Mouse (Mus musculus) layer of hippocampus, postnatal 25 days (tissue): ENCODE data around the gene Mpi. TPM values are rescaled to one million over a fixed set of nuclear protein-coding genes. Genes with fewer than 3 reads are reported as not detected.

Experiments used
- DNase-seq, 2 experiments: peaks; one replicate each; pipeline ENCODE4 v3.0.0; 2022; ENCODE audit warnings: mixed read lengths in 2 of 2, low spot score in 1 of 2; ENCODE audit errors: extremely low spot score in 1 of 2
- total RNA-seq, 2 experiments: library from RNA; stranded (reverse); gene quantifications; 2 replicates each; pipeline ENCODE4 v1.2.3; 2021

The Mpi gene
- 10 to 100 TPM; 69.5 to 76.0 TPM for total RNA-seq

DNA sequence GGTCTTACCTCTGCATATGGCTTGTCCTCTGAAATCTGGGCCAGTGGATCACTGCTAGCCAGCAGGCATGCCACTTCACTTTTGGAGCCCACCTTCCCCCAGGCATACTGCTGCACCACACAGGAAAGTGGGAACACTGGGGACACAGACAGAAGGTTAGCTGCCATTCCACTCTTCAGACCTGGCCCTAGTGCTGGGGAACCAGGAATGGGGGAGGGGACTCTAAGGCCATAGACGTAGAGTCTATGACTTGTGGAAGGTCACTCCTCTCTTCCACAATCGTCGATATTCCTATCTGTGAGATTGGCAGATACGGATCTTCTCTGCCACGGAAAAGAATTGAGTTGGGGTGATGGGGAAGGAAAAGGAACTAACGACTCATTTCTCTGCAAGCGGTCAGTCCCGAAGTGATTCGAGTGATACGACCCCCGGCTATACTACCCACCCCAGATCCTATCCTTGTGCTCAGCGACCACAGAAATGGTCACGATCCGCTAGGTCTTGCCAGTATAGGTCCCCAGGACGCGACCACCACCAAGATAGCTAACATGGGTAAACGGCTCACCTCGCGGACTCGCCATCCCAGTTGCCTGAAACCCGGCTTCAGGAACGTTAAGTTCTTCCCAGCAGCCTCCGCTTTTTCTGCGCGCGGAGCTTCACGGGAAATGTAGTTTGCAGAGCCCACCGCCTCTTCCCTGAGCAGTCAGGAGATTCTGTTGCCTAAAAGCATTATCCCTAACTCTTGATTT lies at the start of gene Mpi:
Mpi (minus strand) TSS at position 625 of the 749 bp plus-strand sequence.
- DNase-seq, result peak; percentile 63 to 67

DNA sequence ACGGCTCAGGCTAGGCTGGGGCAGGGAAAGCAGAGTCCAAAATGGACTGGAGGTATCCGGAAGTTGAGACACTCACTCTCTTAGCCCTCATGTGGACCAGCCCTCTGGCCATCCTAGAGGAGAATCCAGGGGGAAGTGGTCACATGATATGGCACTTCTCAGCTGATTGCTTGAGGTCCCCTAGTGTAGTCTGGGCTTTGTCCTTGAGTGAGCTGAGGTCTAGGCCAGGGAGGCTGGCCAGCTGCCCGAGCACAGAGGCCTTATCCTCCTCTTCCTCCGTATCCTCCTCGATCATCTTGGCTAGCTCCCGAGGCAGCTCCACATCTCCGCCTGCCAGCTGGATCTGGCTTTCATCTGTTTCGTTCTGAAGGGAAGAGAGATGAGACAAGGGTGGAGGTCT lies 49.5 kb upstream of the Mpi start:
- DNase-seq, result no peak

DNA sequence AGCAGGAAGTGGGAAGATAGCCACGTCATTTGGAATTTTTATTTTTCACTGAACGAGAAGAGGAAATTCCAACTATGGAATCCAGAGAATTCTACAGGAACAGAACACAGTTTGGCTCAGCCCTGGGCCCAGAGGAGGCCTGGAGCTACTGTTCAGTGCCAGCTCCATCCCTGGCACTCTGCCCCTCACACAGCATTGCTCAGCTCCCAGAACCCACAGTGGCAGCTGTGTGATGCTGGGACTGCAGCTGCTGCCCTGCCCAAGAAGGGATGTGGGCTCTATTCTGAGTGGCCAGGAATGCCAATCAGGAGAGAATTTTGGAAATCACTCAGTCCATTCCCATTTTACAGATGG lies 48.8 kb upstream of the Mpi start:
- peak in 1 of 2 experiments; percentile 55 for DNase-seq

DNA sequence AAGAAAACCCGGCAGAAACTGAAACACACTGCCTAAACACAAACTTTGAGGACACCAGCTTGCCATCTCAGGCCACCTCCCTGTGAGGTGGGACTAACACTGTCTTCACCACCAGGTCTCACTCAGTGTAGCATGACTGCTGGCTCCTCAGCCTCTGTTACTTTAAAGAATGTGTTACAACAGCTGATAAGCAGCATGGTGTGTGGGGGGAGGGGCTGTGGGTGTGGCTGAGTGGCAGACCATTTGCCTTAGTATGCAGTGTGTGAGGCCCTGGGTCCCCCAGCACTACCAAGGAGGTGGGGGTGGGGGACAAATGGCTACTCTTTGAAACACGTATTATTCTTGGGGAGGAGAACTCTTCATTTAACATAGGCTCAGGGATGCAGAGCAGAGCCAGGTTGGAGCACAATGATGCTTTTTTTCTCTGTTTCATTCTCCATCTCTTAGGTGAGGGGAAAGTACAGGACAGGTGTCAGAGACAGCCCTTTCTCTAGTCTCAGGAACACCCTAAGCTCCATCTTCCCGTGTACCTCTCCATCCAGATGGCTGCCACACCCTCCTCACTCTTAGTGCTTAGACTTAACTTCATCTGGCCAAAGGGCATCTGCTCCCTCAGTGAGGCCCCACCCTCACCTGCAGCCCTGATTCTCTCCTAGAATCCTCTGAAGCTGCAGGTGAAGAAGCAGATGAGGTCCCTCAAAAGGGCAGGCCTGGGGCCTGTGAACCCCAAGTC lies 48.2 kb upstream of the Mpi start:
- no peak for DNase-seq

DNA sequence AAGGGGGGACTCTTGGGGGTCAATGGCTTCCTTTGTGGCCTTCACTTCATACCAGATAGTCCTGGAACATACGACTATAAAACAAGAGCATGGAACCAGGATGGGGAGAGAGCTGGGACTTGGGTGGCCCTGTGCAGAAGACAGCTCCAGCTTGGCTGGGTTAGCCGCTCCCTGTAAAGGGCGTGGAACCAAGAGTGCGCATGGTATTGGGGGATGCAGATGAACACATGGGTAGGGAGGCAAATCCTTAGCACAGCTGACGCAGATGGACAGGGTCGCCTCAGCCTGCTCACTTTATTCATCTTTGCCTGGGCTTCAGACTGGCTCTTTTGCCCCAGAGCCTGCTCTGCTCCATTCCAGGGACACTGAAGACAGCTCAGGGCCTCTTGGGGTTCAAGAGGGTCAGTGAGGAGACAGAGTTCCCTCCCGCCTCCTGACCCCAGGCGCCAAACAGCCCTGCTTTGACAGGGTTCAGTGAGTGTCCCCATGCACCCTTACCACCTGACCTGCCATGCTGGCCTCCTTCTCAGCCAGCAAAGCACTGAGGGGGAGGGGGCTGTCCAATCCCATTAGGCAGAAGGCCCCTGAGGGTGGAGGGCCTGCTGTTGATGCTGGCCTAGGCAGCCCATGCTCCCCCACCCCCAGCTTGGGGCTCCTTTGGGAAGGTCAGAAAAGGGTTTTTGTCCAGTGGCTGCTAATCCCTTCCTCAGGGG lies 46.4 kb upstream of the Mpi start:
- no peak for DNase-seq

DNA sequence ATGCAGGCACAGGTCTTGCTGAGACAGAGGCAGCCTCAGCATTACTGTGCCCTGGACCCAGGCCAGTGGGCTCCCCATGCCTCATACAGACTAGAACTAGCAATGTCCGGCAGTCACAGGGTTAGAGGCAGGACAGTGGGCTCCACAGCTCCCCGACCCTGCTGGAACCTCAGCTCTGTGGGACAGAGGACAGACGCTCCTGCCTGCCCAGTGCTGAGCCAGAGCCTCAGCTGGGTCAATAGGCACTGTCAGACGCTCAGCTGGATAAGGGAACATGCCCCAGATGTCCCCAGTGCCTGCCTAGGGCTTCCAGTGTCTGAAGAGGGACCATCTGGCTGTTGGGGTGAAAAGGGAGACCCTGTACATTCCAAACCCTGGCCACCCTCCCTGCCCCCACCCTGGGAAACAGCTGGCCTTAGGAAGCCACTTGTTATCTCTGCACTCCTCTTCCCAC lies 45.4 kb upstream of the Mpi start:
- no peak for DNase-seq

DNA sequence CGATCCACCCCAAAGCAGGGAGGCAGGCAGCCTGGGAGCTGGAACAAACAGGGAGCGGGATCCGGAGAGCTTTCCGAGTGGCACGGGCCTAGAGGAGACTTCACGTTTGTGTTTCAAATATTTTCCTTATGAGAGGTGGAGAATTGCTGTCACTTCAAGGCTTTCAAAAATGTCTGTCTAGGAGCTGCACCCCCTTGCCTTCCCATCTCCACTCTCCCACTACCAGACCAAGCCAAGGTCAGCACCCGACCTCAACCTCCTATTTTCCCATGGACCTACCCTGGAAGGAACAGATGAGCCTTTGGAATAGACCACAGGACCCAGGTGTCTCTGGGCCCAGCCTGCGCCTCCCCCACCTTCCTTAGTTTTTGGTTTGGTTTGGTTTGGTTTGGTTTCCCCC lies 44.7 kb upstream of the Mpi start:
- DNase-seq, result no peak

DNA sequence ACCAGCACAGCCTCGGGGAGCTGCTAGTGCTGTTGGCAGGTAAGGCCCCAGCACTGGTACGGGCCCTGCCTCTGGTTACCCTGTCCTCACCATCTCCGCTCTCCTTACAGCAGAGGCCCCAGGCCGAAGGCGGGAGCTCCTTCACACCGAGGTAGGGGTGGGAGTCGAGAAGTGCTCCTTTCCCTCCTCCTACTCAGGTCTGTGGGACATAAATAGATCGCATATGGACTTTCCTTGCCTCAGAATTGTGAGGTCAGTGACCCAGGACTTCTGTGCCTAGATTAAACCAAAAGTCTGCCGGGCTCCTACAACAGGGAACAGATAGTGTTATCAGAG lies 41.6 kb upstream of the Mpi start:
- no peak for DNase-seq

DNA sequence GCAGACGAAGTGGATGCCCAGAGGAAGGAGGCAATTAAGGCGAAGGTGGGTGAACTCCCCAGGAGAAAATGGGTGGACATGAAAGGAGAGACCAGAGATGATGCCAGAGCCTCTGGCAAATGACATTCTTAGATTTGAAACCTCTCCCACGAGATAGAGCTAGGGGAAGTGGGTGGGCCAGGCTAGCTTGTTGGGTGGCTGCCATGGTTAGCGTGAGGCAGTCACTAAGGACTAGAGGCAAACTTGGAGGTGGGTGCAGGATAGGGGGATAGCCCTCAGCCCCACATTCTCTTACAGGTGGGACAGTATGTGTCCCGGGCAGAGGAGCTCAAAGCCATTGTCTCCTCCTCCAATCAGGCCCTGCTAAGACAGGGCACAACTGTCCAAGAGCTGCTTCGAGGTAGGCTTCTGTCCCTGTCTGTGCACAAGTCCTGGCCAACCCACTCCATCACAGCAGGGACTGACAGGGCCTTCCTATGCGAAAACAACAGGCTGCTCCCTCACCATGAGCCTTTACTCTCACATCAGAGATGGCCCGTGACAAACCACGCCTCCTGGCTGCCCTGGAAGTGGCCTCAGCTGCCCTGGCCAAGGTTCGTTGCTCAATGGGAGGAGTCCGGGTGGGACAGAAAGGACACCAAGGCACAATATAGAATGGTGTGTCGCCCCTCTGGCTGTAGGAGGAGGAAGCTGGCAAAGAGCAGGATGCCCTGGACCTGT lies 41.1 kb upstream of the Mpi start:
- no peak for DNase-seq

DNA sequence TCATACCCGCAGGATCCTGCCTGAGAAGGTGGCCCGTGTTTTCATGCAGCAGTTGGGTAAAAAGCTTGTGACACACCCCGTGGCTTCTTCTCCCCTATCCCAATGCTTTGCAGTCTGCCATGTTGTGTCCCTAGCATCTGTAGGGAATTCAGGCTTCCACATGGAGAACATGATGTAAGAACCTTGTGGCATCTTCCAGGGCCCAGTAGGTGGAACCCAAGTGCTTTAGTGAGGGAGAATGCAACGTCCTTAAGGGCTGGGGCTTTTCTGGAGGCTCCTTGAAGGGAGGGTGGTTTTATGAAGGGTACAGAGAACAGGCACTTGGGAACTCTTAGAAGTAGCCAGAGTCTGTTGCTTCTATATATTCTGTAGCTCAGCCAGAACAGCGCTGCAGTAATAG lies 38.2 kb upstream of the Mpi start:
- DNase-seq, result no peak

DNA sequence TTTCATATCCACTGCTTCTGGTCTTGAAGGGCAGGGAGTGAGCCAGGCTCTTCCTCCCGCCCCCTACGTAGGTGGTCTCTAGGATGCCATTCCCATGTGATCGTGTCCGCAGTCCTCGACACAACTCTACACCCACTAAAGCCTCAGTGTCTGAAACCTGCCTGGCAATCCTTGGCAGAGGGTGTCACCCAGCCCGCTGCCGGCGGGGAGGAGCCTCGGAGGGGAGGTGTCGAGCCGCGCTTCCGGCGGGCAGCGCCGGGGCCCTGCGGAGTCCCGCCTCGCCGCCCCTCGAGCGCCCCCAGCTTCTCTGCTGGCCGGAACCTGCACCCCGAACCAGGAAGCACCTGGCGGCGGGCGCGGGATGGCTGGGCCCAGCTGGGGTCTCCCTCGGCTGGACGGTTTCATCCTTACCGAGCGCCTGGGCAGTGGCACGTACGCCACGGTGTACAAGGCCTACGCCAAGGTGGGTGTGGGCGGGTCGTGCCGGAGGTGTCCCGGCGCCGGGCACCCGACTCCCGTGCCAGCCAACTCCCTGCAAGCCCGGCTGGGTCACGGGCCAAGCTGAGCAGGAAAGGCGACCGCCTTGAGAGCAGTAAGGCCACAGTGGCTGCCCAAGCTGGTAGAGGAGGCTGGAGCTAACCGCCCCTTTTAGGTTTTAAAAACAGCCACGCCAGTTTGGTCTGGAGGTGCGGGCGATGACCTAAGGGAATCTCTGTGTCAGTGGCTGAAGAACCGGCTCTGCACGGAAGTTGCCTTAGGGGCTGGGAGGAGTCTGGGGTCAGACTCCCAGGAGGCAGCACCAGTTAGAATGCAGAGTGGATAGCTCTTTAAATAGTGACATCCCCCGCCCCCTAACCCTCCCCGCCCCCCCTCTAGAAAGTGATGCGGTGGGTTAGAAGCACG lies 36.9 kb upstream of the Mpi start, which contains the start of gene Ulk3:
Ulk3 (plus strand) TSS at position 229 of the 903 bp plus-strand sequence.
- peak; percentile 60 to 67 for DNase-seq

DNA sequence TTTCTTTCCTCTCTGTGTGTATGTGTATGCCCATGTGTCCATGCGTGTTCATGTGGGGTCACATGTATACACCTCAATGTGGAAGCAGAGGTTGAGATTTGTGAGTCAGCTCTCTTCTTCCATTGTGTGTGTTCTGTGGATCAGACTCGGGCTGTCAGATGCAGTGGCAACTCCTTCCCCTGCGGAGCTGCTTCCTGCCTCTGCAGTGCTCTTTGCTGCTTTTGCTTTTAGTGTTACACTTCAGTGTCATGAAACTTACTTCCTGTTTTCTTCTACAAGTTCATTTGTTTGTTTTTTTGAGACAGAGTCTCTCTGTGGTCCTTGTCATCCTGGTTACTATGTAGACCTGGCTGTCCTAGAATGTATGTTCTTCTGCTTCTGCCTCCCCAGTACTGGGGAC lies 32.4 kb upstream of the Mpi start:
- DNase-seq, result no peak

DNA sequence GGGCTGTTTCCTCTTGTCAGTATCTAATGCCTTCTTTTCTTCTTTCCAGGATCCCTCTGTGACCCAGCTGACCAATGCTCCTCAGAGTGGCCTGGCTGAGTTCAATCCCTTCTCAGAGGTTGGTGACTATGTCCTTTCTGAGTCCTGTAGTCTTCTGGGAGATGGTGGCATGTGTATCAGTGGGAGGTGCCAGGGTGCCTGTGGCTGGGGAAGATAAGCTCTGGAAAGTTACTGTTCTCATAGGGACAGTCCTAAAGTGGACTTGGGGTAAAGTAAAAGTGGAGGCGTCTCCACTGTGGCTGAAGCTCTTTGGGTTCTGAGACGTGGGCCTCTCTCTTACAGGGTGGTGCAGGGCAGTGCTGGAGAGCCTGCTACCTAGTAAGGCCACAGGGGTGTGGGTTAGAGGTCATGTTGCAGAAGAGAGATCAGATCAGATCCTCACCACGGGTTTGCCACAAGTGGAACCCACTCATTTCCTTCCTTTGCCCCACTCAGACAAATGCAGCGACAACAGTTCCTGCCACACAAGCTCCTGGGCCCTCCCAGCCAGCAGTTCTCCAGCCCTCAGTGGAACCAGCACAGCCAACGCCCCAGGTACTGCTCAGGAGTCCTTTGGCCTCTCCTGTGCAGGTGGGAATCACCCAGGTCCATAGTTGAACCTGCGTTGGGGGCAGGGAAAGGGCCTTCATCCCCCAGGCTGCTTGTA lies 24.7 kb upstream of the Mpi start:
- DNase-seq, result no peak

DNA sequence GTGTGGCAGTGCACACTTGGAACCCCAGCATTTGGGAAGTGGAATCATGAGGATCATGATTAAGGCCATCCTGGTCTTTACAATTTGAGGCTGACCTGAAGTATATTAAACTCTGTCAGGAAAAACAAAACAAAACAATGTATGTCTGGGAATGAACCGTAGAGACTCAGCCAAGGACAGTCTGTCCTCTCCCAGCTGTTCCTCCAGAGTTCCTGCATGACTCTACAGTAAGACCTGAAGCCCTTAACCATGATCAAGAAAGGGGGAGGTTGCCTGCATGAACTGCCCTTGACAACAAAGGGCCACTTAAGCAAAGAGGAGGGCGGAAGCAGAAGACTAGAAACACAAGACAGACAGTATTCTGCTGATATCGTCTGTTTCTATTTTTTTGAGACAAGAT lies 23.0 kb upstream of the Mpi start:
- DNase-seq, result no peak

DNA sequence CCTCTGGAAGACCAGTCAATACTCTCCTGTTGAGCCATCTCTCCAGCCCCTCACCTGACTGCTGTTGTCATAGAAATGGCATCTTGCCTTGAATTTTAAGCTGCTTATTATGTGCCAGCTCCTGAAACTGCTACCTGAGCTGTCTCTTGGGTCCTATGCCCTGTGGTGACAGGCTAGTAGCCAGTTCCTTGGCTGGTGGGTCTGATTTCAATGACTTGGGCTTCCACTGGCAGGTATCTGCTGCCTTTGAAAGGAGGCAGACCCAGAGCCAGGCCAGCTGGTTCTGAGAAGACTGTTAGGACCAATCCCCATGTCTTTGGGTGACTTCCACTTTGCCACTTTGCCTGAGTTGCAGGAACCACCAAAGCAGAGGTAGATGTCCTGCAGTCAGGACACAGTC lies 21.8 kb upstream of the Mpi start:
- no peak for DNase-seq

DNA sequence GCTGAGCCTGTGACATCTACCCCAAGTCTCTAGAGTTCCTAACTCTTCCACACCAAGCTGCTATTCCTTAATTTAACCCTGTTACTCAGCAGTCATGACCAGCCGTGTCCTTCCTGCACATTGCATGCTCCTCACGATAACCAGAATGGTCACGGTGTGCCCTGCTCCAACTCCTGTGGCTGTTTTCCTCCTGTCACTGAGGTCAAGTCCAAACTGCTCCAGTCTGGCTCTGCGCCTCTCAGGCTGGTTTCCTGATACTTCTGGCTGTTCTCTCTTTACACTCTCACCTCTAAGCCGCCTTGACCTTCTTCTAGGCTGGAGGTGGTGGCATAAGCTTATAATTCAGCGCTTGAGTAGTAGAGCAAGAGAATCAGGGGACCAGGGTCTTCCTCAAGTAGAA lies 15.9 kb upstream of the Mpi start:
- DNase-seq, result no peak

DNA sequence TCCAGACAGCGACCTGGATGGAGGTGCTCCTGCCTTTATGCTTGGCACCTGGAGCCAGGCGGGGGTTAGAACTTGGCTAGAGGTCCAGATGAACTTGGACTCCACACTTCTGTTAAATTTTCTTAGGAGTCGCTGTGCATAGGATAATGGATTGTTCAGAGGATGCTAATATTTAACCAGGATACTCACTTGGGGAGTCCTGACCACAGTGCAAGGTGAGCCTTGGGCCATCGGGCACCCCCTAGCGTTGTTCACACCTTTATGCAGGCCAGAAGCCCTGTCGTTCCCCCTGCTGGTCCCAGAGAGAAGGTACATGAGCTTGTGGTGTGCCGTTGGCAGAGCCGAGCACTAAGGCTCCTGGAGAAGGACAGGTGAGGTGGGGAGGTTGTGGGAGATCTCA lies 14.3 kb upstream of the Mpi start:
- DNase-seq, result no peak

DNA sequence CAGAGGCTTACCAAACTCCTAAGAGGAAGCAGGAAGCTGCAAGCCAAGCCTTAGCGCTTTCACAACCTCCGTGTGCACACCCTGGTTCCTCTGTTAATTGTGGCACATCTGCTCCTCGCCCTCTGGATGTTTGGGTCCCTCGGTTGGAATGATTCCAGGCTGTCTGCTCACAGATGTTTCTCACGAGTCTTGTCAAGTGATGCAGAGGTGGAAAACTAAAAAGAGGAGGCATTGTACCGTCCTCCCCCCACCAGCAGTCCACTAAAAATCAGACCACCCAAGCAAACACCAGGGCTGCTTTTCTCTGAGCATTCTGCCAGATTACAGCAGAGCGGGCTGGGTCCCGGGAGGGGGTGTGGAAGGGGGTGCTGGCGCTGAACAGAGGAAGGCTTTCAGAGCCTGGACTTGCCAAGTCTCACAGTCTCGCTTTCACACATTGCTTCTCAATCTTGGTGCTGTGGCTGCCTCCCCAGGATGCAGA lies 13.2 kb upstream of the Mpi start:
- peak in 1 of 2 experiments; percentile 39 for DNase-seq

DNA sequence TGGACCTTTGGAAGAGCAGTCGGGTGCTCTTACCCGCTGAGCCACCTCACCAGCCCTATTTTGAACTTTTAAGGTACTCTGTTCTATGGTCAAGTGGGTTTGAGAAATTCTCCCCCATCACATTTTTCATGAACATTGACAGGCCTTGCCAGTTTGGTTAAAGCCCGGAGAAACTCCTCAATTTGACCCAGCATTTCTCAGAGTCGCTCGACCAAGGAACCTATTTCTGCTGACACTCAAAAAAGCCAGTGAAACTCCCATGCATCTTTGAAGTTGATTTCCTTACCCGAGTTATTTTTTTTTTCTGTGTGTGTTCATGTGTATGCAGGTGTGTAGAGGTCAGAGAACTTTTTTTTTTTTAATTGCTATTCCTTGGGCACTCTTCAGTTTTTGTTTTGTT lies 12.0 kb upstream of the Mpi start:
- DNase-seq, result no peak
